Mouse (Mus musculus) limb, embryonic 10.5 days (tissue): ENCODE measurements around the gene Tango6. TPM values are rescaled to one million over a fixed set of nuclear protein-coding genes. Genes with fewer than 3 reads are reported as not detected.
A peak's percentile ranks its signal among the peaks of the same experiment; 100 is the strongest.
"Not testable (repeated sequence)": the region's sequence is repeated elsewhere in the genome, so short reads cannot be mapped to it uniquely, and the experiment has no call there.

Experiments
- DNase-seq: peaks from one replicate; pipeline ENCODE4 v3.0.0-alpha.2; 2017; ENCODE audit warnings: low spot score
- H3K27ac ChIP-seq: fragments of 300-500 bp; sonication (generic); 2 replicates; pipeline ENCODE4 v1.5.1; 2016; ENCODE audit warnings: mild to moderate bottlenecking
- H3K27me3 ChIP-seq: fragments of 300-500 bp; sonication (generic); 2 replicates; pipeline ENCODE4 v1.6.1; 2016; ENCODE audit warnings: low read depth, mild to moderate bottlenecking; ENCODE audit not compliant: poor library complexity, severe bottlenecking
- H3K36me3 ChIP-seq: fragments of 300-500 bp; sonication (generic); 2 replicates; pipeline ENCODE4 v1.6.1; 2016; ENCODE audit warnings: mild to moderate bottlenecking, moderate library complexity
- H3K4me1 ChIP-seq: fragments of 300-500 bp; sonication (generic); 2 replicates; pipeline ENCODE4 v1.6.1; 2016
- H3K4me3 ChIP-seq: fragments of 300-500 bp; sonication (generic); 2 replicates; pipeline ENCODE4 v1.5.1; 2016; ENCODE audit warnings: mild to moderate bottlenecking, moderate library complexity
- H3K9me3 ChIP-seq: fragments of 300-500 bp; sonication (generic); replicated peaks from 2 replicates; pipeline ENCODE4 v1.6.1; 2016; ENCODE audit warnings: mild to moderate bottlenecking
- WGBS: fragments of 180-500 bp; shearing (Covaris S2); methylation state at CpG from one replicate; pipeline ENCODE4 v1.1.7; 2016; 5-methylcytosine and 5-hydroxymethylcytosine counted together
- polyA plus RNA-seq: library from polyadenylated mRNA; unstranded; fragments of >200 nt; fragmentation: Nextera tagmentation; extraction: Ambion mirVana; gene quantifications from 2 replicates; pipeline ENCODE4 v1.2.1, GENCODE M21; 2016

Tango6 gene
- polyA plus RNA-seq, 1 experiment from 2014 or later = 15.5 TPM

- WGBS = 94% methylated on average over 8 of the region's 8 CpGs
- no peak for DNase-seq
- no peak overlapping the region for H3K4me3 ChIP-seq
- no peak overlapping the region for H3K27ac ChIP-seq
- H3K9me3 ChIP-seq = no peaks in the 10 kb centered on the region
- no peaks in the 10 kb centered on the region for H3K4me1 ChIP-seq
- H3K36me3 ChIP-seq = peaks cover 100% of the 10 kb centered on the region
- H3K27me3 ChIP-seq = no peaks in the 10 kb centered on the region
Measured at GRCm38 (mm10) chr8:106880121-106880707, 197.3 kb downstream of the Tango6 start.

- H3K9me3 ChIP-seq, H3K4me3 ChIP-seq, H3K4me1 ChIP-seq, H3K27me3 ChIP-seq, DNase-seq, H3K27ac ChIP-seq: not testable (repeated sequence)
- H3K36me3 ChIP-seq = peaks cover 87% of the 10 kb centered on the region
- WGBS = 96% methylated on average over 11 of the region's 11 CpGs
Measured at GRCm38 (mm10) chr8:106884094-106884493, 201.2 kb downstream of the Tango6 start.

- not testable (repeated sequence) for DNase-seq, H3K4me3 ChIP-seq, H3K9me3 ChIP-seq, H3K4me1 ChIP-seq, H3K27me3 ChIP-seq, H3K27ac ChIP-seq
- peaks cover 85% of the 10 kb centered on the region for H3K36me3 ChIP-seq
- 96% methylated on average over 4 of the region's 4 CpGs for WGBS
Measured at GRCm38 (mm10) chr8:106884826-106885400, 202.0 kb downstream of the Tango6 start.

GRCm38 (mm10) chr8:106887336-106888189 lies 204.7 kb downstream of the Tango6 start:
- H3K9me3 ChIP-seq = no peaks in the 10 kb centered on the region
- WGBS = 55% methylated on average over 5 of the region's 5 CpGs
- peaks cover 16% of the 10 kb centered on the region for H3K4me1 ChIP-seq
- H3K27me3 ChIP-seq = no peaks in the 10 kb centered on the region
- no peak overlapping the region for H3K4me3 ChIP-seq
- no peak overlapping the region for H3K27ac ChIP-seq
- peaks cover 62% of the 10 kb centered on the region for H3K36me3 ChIP-seq
- peak; percentile 77 for DNase-seq

GRCm38 (mm10) chr8:106888803-106889202 lies 205.9 kb downstream of the Tango6 start:
- 95% methylated on average over 3 of the region's 3 CpGs for WGBS
- H3K27me3 ChIP-seq = no peaks in the 10 kb centered on the region
- no peak overlapping the region for H3K27ac ChIP-seq
- no peaks in the 10 kb centered on the region for H3K9me3 ChIP-seq
- peaks cover 16% of the 10 kb centered on the region for H3K4me1 ChIP-seq
- H3K36me3 ChIP-seq = peaks cover 49% of the 10 kb centered on the region
- no peak for DNase-seq
- no peak overlapping the region for H3K4me3 ChIP-seq

GRCm38 (mm10) chr8:106892210-106892805 lies 209.4 kb downstream of the Tango6 start:
- H3K4me1 ChIP-seq = peaks cover 29% of the 10 kb centered on the region
- H3K36me3 ChIP-seq = peaks cover 42% of the 10 kb centered on the region
- 1% methylated on average over 15 of the region's 15 CpGs for WGBS
- peak overlapping the region; percentile 100 for H3K27ac ChIP-seq
- no peaks in the 10 kb centered on the region for H3K27me3 ChIP-seq
- peak overlapping the region; percentile 92 for H3K4me3 ChIP-seq
- DNase-seq = peak; percentile 72
- no peaks in the 10 kb centered on the region for H3K9me3 ChIP-seq

- Histone ChIP-seq H3K27me3 (no peaks in the 10 kb centered on the region), H3K36me3 (peaks cover 47% of the 10 kb centered on the region), H3K4me1 (peaks cover 29% of the 10 kb centered on the region), H3K9me3 (no peaks in the 10 kb centered on the region), H3K4me3 (peak overlapping the region; percentile 92), H3K27ac (peak overlapping the region; percentile 100)
- peak; percentile 83 for DNase-seq
- under 1% methylated on average over 57 of the region's 57 CpGs for WGBS
Measured at GRCm38 (mm10) chr8:106892806-106893451, 210.1 kb downstream of the Tango6 start.

GRCm38 (mm10) chr8:106893481-106894156 lies 210.8 kb downstream of the Tango6 start, which contains the start of gene Utp4:
TSS of gene Utp4 (plus strand) at chr8:106893636.
- peak within 1 kb of the TSS; percentile 92 for H3K4me3 ChIP-seq
- H3K27ac ChIP-seq = peak within 1 kb of the TSS; percentile 100
- H3K36me3 ChIP-seq = peaks cover 52% of the 10 kb centered on the region
- no peaks in the 10 kb centered on the region for H3K27me3 ChIP-seq
- under 1% methylated on average over 63 of the region's 63 CpGs for WGBS
- peak; percentile 92 for DNase-seq
- no peaks in the 10 kb centered on the region for H3K9me3 ChIP-seq
- H3K4me1 ChIP-seq = peaks cover 29% of the 10 kb centered on the region

- WGBS = 88% methylated on average over 5 of the region's 5 CpGs
- Histone ChIP-seq H3K4me1 (peaks cover 8% of the 10 kb centered on the region), H3K36me3 (peaks cover 100% of the 10 kb centered on the region), H3K27ac (no peak overlapping the region), H3K9me3 (no peaks in the 10 kb centered on the region), H3K4me3 (no peak overlapping the region), H3K27me3 (no peaks in the 10 kb centered on the region)
- DNase-seq = no peak
Measured at GRCm38 (mm10) chr8:106899473-106899872, 216.6 kb downstream of the Tango6 start.

Other genes with a start within 250 kb of the Tango6 start
- gene 6030452D12Rik, start 182.5 kb upstream of the Tango6 start, polyA plus RNA-seq = not detected in 2 replicates
- gene Cdh3, start 172.2 kb upstream of the Tango6 start, polyA plus RNA-seq = 29.7 and 34.5 TPM in 2 replicates
- 7.9 and 8.0 TPM in 2 replicates for gene Gm10073, start 109.6 kb upstream of the Tango6 start, polyA plus RNA-seq
- 15.4 and 16.4 TPM in 2 replicates for gene Cdh1, start 79.7 kb upstream of the Tango6 start, polyA plus RNA-seq
- gene Has3, start 187.2 kb downstream of the Tango6 start, polyA plus RNA-seq = 0.06 and 0.13 TPM in 2 replicates
- 84.7 and 107 TPM in 2 replicates for gene Utp4, start 210.6 kb downstream of the Tango6 start, polyA plus RNA-seq